Mouse (Mus musculus): ENCODE data around the gene Tmigd3. TPM values are rescaled to one million over a fixed set of nuclear protein-coding genes. Genes with fewer than 3 reads are reported as not detected.

Gene Tmigd3
- polyA plus RNA-seq, 1 experiment from 2014 or later = not detected

DNA sequence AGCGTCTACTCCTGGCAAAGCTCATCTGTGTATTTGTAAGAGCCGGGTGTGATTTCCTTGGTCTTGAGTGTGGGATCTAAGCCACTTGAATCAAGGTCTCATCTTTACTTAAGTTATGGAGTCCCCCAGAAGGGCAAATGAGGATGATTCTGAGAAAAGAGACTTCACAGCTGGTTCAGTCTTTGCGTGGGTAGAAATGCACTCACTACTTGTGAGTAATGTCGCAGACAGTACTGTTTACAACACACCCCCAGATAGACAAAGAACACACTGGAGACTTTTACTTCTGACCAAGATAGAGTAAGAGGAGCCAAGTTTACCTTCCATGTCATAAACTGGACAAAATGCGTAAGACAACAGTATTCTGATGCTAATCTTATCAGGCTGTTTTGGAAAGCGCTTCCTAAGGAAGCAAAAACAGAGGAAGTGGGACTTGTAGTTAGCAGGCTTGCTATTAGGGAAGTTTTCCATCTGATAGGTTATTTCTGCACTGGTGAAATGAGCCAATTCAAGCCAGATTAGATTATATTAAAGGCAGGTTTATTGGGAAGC, 6.6 kb downstream of the Tmigd3 start:
- WGBS = 84% methylated on average over 6 of the region's 6 CpGs
- H3K4me2 ChIP-seq = no peak overlapping the region
- no peak overlapping the region for H3K4me3 ChIP-seq
- no peaks in the 10 kb centered on the region for H3K36me3 ChIP-seq
- H3K4me1 ChIP-seq = peaks cover 4% of the 10 kb centered on the region
- no peak overlapping the region for H3K9ac ChIP-seq
- H3K9me3 ChIP-seq = no peaks in the 10 kb centered on the region
- ATAC-seq (ENCODE audit: insufficient number of reproducible peaks, insufficient read depth, low FRiP score, low TSS enrichment, low read depth) = no peak
- H3K27ac ChIP-seq = no peak overlapping the region
- H3K27me3 ChIP-seq = no peaks in the 10 kb centered on the region

DNA sequence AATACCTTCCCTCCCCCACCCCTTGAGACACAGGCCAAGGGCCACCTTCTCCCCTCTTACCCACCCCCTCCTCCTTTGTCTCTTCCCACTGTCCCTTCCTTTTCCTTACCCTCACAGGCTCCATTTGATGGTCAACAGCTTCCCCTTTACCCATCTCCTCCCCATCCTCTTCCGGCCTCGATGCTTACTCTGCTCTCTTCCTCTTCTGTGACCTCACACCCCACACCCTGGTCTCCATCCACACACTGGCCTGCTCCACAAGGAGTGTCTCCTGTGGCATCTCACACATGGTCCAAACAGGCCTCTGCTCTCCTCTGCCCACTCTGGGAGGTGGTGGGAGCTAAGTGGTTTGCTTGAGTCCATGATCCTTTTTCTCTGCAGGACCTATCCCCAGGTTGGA, 7.2 kb downstream of the Tmigd3 start:
- H3K36me3 ChIP-seq = no peaks in the 10 kb centered on the region
- no peak for ATAC-seq (ENCODE audit: insufficient number of reproducible peaks, insufficient read depth, low FRiP score, low TSS enrichment, low read depth)
- H3K9ac ChIP-seq = no peak overlapping the region
- no peak overlapping the region for H3K4me2 ChIP-seq
- H3K9me3 ChIP-seq = no peaks in the 10 kb centered on the region
- no peak overlapping the region for H3K4me3 ChIP-seq
- WGBS = 76% methylated on average over 2 of the region's 2 CpGs
- H3K4me1 ChIP-seq = no peaks in the 10 kb centered on the region
- no peaks in the 10 kb centered on the region for H3K27me3 ChIP-seq
- no peak overlapping the region for H3K27ac ChIP-seq

DNA sequence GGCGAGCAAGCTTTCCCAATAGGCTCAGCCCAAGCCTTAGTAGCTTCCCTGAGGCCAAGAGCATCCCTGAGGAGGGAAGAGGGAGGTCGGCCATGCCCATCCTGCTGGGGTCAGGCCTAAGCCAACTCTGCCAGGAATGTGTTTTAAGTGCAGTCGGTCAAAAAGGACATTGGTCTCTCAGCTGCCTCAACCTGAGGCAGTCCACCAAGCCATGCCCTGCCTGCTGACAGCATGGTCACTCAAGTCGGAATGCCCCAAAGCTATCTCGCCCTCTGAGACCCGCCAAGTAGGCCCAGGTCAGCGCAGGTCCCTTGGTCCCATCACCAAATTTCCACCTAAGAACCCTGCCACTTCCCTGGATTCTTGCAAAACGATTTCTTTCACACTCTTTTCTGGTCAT, 8.0 kb downstream of the Tmigd3 start:
- H3K36me3 ChIP-seq = no peaks in the 10 kb centered on the region
- no peak overlapping the region for H3K4me2 ChIP-seq
- no peak overlapping the region for H3K27ac ChIP-seq
- no peak for ATAC-seq (ENCODE audit: insufficient number of reproducible peaks, insufficient read depth, low FRiP score, low TSS enrichment, low read depth)
- no peaks in the 10 kb centered on the region for H3K9me3 ChIP-seq
- H3K9ac ChIP-seq = no peak overlapping the region
- no peak overlapping the region for H3K4me3 ChIP-seq
- 85% methylated on average over 8 of the region's 8 CpGs for WGBS
- H3K27me3 ChIP-seq = no peaks in the 10 kb centered on the region
- H3K4me1 ChIP-seq = no peaks in the 10 kb centered on the region

- Histone ChIP-seq H3K27me3 (no peaks in the 10 kb centered on the region), H3K9me3 (no peaks in the 10 kb centered on the region), H3K4me1 (no peaks in the 10 kb centered on the region), H3K9ac (no peak overlapping the region), H3K4me2 (no peak overlapping the region), H3K36me3 (no peaks in the 10 kb centered on the region), H3K4me3 (no peak overlapping the region), H3K27ac (no peak overlapping the region)
- WGBS = 43% methylated on average over 3 of the region's 3 CpGs
- no peak for ATAC-seq (ENCODE audit: insufficient number of reproducible peaks, insufficient read depth, low FRiP score, low TSS enrichment, low read depth)
Observed at GRCm38 (mm10) chr3:105880419-105880818, 9.7 kb downstream of the Tmigd3 start.

GRCm38 (mm10) chr3:105882105-105882504, 11.4 kb downstream of the Tmigd3 start:
- no peak for ATAC-seq (ENCODE audit: insufficient number of reproducible peaks, insufficient read depth, low FRiP score, low TSS enrichment, low read depth)
- H3K4me2 ChIP-seq = no peak overlapping the region
- H3K36me3 ChIP-seq = no peaks in the 10 kb centered on the region
- no peak overlapping the region for H3K4me3 ChIP-seq
- H3K27ac ChIP-seq = no peak overlapping the region
- H3K9ac ChIP-seq = no peak overlapping the region
- H3K27me3 ChIP-seq = no peaks in the 10 kb centered on the region
- no peaks in the 10 kb centered on the region for H3K9me3 ChIP-seq
- WGBS = 86% methylated on average over 7 of the region's 7 CpGs
- no peaks in the 10 kb centered on the region for H3K4me1 ChIP-seq

- Histone ChIP-seq H3K36me3 (no peaks in the 10 kb centered on the region), H3K9me3 (no peaks in the 10 kb centered on the region), H3K27ac (no peak overlapping the region), H3K9ac (no peak overlapping the region), H3K4me3 (no peak overlapping the region), H3K27me3 (no peaks in the 10 kb centered on the region), H3K4me1 (no peaks in the 10 kb centered on the region), H3K4me2 (no peak overlapping the region)
- 88% methylated on average over 2 of the region's 2 CpGs for whole genome bisulfite sequencing
- ATAC-seq (ENCODE audit: insufficient number of reproducible peaks, insufficient read depth, low FRiP score, low TSS enrichment, low read depth) = no peak
Observed at GRCm38 (mm10) chr3:105883111-105883510, 12.4 kb downstream of the Tmigd3 start.

- H3K4me3 ChIP-seq = no peak overlapping the region
- no peak overlapping the region for H3K9ac ChIP-seq
- peaks cover 9% of the 10 kb centered on the region for H3K4me1 ChIP-seq
- WGBS = 73% methylated on average over 3 of the region's 3 CpGs
- H3K27me3 ChIP-seq = no peaks in the 10 kb centered on the region
- H3K36me3 ChIP-seq = no peaks in the 10 kb centered on the region
- no peak overlapping the region for H3K4me2 ChIP-seq
- no peak for ATAC-seq (ENCODE audit: insufficient number of reproducible peaks, insufficient read depth, low FRiP score, low TSS enrichment, low read depth)
- no peaks in the 10 kb centered on the region for H3K9me3 ChIP-seq
- no peak overlapping the region for H3K27ac ChIP-seq
Observed at GRCm38 (mm10) chr3:105888961-105889360, 18.3 kb downstream of the Tmigd3 start.

DNA sequence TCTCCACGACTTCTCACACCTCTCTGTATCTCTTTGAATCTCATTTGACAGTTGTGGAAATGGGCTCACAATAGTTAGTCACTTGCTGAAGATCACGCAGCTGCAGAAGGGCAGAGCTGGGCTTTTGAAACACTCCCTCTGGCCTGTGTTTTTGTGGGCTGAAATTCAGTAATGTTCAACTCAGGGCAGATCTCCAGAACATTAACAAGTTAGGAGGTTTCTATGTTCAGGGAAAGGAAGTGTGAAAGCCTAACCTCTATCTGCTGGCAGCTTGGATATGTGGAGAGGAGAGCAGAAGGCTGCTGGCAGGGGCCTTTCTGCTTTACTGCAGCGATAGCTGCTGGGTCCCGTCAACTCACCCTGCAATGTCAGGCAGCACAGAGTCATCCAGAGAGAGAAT, 19.5 kb downstream of the Tmigd3 start:
- Histone ChIP-seq H3K4me2 (no peak overlapping the region), H3K27ac (no peak overlapping the region), H3K9ac (no peak overlapping the region), H3K4me3 (no peak overlapping the region), H3K4me1 (peaks cover 20% of the 10 kb centered on the region), H3K36me3 (no peaks in the 10 kb centered on the region), H3K9me3 (no peaks in the 10 kb centered on the region), H3K27me3 (no peaks in the 10 kb centered on the region)
- WGBS = 78% methylated on average over 4 of the region's 4 CpGs
- ATAC-seq (ENCODE audit: insufficient number of reproducible peaks, insufficient read depth, low FRiP score, low TSS enrichment, low read depth) = no peak

GRCm38 (mm10) chr3:105891141-105891540, 20.4 kb downstream of the Tmigd3 start:
- Histone ChIP-seq H3K9me3 (no peaks in the 10 kb centered on the region), H3K4me2 (no peak overlapping the region), H3K4me3 (no peak overlapping the region), H3K4me1 (peaks cover 20% of the 10 kb centered on the region), H3K27me3 (no peaks in the 10 kb centered on the region), H3K36me3 (no peaks in the 10 kb centered on the region), H3K27ac (no peak overlapping the region), H3K9ac (no peak overlapping the region)
- 69% methylated on average over 3 of the region's 3 CpGs for WGBS
- no peak for ATAC-seq (ENCODE audit: insufficient number of reproducible peaks, insufficient read depth, low FRiP score, low TSS enrichment, low read depth)

DNA sequence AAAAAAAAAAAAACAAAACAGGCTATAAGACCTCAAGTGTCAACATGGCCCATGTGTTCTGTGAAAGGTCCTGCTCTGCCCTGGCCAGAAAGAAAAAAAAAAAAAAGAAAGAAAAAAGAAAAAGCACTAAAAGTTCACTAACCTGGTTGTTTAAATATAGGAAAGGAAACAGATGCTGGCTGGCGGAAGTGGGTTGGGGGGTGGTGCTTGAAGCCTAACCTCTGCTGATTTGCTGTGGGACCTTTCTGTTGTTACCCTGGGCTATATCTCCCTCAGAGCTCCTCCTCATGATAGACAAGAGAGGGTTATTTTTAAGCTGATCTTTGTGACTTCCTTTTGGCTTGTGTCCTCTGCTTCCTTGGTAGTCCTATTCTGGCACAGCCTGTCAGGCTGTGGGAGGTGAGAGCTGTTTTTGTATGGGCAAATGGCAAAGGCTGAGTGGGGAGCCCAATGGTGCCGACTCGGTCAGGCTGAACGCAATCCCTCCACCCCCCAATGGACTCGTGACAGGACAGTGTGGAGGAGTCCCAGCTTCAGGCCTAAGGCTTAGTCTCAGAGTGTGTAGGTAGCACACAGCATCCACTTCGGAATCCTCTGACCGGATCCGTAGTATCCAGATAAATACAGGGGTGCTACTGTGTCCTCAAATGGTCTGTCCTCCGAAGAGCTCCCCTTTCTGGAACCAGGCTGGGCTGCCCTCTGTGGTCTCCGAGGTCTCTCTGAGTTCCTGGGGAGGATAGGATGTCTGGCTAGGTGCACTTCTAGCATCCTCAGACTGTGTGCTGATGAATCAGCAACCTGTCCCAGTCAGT, 21.3 kb downstream of the Tmigd3 start:
- H3K4me3 ChIP-seq = no peak overlapping the region
- no peak overlapping the region for H3K4me2 ChIP-seq
- H3K36me3 ChIP-seq = no peaks in the 10 kb centered on the region
- H3K9ac ChIP-seq = no peak overlapping the region
- ATAC-seq (ENCODE audit: insufficient number of reproducible peaks, insufficient read depth, low FRiP score, low TSS enrichment, low read depth) = no peak
- H3K27me3 ChIP-seq = no peaks in the 10 kb centered on the region
- H3K27ac ChIP-seq = no peak overlapping the region
- no peaks in the 10 kb centered on the region for H3K9me3 ChIP-seq
- peaks cover 20% of the 10 kb centered on the region for H3K4me1 ChIP-seq
- WGBS = 80% methylated on average over 10 of the region's 10 CpGs

DNA sequence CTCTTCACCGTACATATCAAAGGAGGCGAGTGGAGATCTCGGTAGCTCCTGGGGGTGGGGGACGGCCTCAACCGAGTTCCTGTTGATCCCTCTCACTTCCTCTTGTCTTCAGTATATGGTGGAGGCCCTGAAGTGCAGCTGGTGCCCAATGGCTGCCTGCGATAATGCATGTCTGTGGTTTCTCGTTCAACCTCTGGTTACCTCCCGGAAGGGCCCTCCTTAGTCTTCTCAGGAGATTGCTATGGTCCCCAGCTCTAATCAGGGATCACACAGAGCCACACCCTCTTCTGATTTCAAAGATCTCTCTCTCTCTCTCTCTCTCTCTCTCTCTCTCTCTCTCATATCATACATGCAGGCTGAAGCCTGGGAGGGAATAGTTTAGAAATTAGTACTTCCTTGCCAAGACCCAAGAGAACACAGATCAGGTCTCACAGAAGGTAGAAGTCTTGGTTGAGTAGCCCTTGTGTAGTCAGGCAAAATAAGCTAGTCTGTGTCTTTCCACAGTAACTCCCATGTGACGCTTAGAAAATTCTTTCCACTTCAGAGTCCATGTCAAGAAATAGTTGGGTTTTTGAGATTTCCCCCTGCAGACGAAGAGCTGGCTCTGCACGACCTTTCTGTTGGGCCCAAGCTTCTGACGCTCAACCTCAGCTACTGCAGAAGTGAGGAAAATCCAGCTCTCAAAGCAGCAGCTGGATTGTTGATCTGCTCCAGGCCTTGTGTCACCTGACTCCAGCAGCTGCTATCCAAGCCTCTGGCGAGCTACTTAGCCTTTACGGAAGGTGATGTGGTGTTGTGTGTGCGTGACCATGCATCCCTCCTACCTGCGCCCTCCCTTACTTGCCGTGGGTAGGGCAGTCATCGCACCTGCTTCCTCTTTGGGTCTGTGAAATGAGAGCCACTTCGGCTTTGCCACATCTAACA, 22.1 kb downstream of the Tmigd3 start:
- ATAC-seq (ENCODE audit: insufficient number of reproducible peaks, insufficient read depth, low FRiP score, low TSS enrichment, low read depth) = no peak
- no peaks in the 10 kb centered on the region for H3K36me3 ChIP-seq
- H3K4me2 ChIP-seq = no peak overlapping the region
- H3K9ac ChIP-seq = no peak overlapping the region
- no peak overlapping the region for H3K27ac ChIP-seq
- 71% methylated on average over 19 of the region's 19 CpGs for WGBS
- peaks cover 20% of the 10 kb centered on the region for H3K4me1 ChIP-seq
- no peaks in the 10 kb centered on the region for H3K27me3 ChIP-seq
- no peak overlapping the region for H3K4me3 ChIP-seq
- H3K9me3 ChIP-seq = no peaks in the 10 kb centered on the region
